Mouse (Mus musculus) heart, embryonic 11.5 days (tissue): ENCODE data around the gene Isca2. TPM values are rescaled to one million over a fixed set of nuclear protein-coding genes. Genes with fewer than 3 reads are reported as not detected.
A peak's percentile ranks its signal among the peaks of the same experiment; 100 is the strongest.

Experiments
- ATAC-seq: fragments of 200-750 bp; cut with Nextera tagmentation; replicated peaks from 2 replicates; pipeline ENCODE4 v1.8.0; 2017; ENCODE audit warnings: moderate library complexity; ENCODE audit not compliant: insufficient number of reproducible peaks, low FRiP score, low TSS enrichment
- H3K27ac ChIP-seq: fragments of 300-500 bp; sonication (generic); 2 replicates; pipeline ENCODE4 v1.5.1; 2014; ENCODE audit warnings: mild to moderate bottlenecking, low read depth, low read length
- H3K27me3 ChIP-seq: fragments of 300-500 bp; sonication (generic); 2 replicates; pipeline ENCODE4 v1.6.1; 2014; ENCODE audit warnings: mild to moderate bottlenecking, low read length, mixed read lengths; ENCODE audit not compliant: control insufficient read depth, insufficient read depth
- H3K36me3 ChIP-seq: fragments of 300-500 bp; sonication (generic); 2 replicates; pipeline ENCODE4 v1.6.1; 2014; ENCODE audit warnings: mild to moderate bottlenecking, low read length, moderate library complexity, mixed read lengths; ENCODE audit not compliant: control insufficient read depth, insufficient read depth
- H3K4me1 ChIP-seq: fragments of 300-500 bp; sonication (generic); 2 replicates; pipeline ENCODE4 v1.6.1; 2014; ENCODE audit warnings: low read length; ENCODE audit not compliant: control insufficient read depth, insufficient read depth
- H3K4me2 ChIP-seq: fragments of 300-500 bp; sonication (generic); 2 replicates; pipeline ENCODE4 v1.6.1; 2014; ENCODE audit warnings: mild to moderate bottlenecking, moderate library complexity
- H3K4me3 ChIP-seq: fragments of 300-500 bp; sonication (generic); 2 replicates; pipeline ENCODE4 v1.5.1; 2014; ENCODE audit warnings: low read depth, low read length
- H3K9ac ChIP-seq: fragments of 300-500 bp; sonication (generic); 2 replicates; pipeline ENCODE4 v1.6.1; 2014; ENCODE audit warnings: mild to moderate bottlenecking, low read depth, low read length, moderate library complexity
- H3K9me3 ChIP-seq: fragments of 300-500 bp; sonication (generic); replicated peaks from 2 replicates; pipeline ENCODE4 v1.6.1; 2016; ENCODE audit warnings: low read length; ENCODE audit not compliant: control insufficient read depth
- WGBS: fragments of 180-500 bp; shearing (Covaris S2); extraction: QIAGEN DNeasy Blood & Tissue Kit; methylation state at CpG from one replicate; pipeline ENCODE4 v1.1.7; 2014; ENCODE audit not compliant: insufficient replicate concordance; 5-methylcytosine and 5-hydroxymethylcytosine counted together
- polyA plus RNA-seq: library from polyadenylated mRNA; unstranded; fragments of >200 nt; fragmentation: Nextera tagmentation; extraction: Ambion mirVana; gene quantifications from 2 replicates; pipeline ENCODE4 v1.2.1, GENCODE M21; 2014

Gene Isca2
- polyA plus RNA-seq, 1 experiment from 2014 or later, result 133 TPM

DNA sequence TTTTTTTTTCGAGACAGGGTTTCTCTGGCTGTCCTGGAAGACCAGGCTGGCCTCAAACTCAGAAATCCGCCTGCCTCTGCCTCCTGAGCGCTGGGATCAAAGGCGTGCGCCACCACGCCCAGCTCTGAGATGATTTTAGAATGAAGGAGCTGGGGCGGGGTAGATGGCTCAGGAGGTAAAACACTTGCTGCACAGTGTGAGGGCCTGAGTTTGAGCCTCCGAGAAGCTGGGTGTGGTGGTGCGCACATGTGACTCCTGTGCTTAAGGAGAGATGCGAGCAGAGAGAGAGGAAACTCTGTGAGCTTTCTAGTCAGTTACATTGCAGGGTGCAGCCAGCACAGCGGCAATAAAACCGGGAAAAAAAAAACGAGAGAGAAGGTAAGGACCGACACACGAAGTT lies 7.5 kb upstream of the Isca2 start:
- Histone ChIP-seq H3K9me3 (no peaks in the 10 kb centered on the region), H3K4me2 (no peak overlapping the region), H3K27me3 (no peaks in the 10 kb centered on the region), H3K4me1 (peaks cover 3% of the 10 kb centered on the region; the same call in 1 of the 2 replicates), H3K4me3 (no peak overlapping the region), H3K27ac (no peak overlapping the region), H3K9ac (no peak overlapping the region), H3K36me3 (peaks cover 13% of the 10 kb centered on the region)
- no peak for ATAC-seq
- WGBS, result 90% methylated on average over 15 of the region's 15 CpGs

GRCm38 (mm10) chr12:84766113-84766735 lies 6.8 kb upstream of the Isca2 start:
- ATAC-seq, result 0 out of 2 replicates have a peak, but pooled peaks have one; percentile 45

GRCm38 (mm10) chr12:84767510-84767909 lies 5.5 kb upstream of the Isca2 start:
- H3K36me3 ChIP-seq, result peaks cover 13% of the 10 kb centered on the region
- H3K27ac ChIP-seq, result no peak overlapping the region
- ATAC-seq, result no peak
- no peak overlapping the region for H3K4me3 ChIP-seq
- no peak overlapping the region for H3K9ac ChIP-seq
- H3K27me3 ChIP-seq, result no peaks in the 10 kb centered on the region
- H3K9me3 ChIP-seq, result no peaks in the 10 kb centered on the region
- 84% methylated on average over 6 of the region's 6 CpGs for WGBS
- no peak overlapping the region for H3K4me2 ChIP-seq
- H3K4me1 ChIP-seq, result peaks cover 6% of the 10 kb centered on the region

More at GRCm38 (mm10) chr12:84766113-84766735, 6.8 kb upstream of the Isca2 start:
- no peaks in the 10 kb centered on the region for H3K9me3 ChIP-seq
- H3K9ac ChIP-seq, result no peak overlapping the region
- peaks cover 13% of the 10 kb centered on the region for H3K36me3 ChIP-seq
- H3K4me3 ChIP-seq, result no peak overlapping the region
- WGBS, result 61% methylated on average over 5 of the region's 5 CpGs
- no peaks in the 10 kb centered on the region for H3K27me3 ChIP-seq
- no peak overlapping the region for H3K4me2 ChIP-seq
- H3K27ac ChIP-seq, result no peak overlapping the region
- peaks cover 1% of the 10 kb centered on the region; the same call in 1 of the 2 replicates for H3K4me1 ChIP-seq

- H3K27me3 ChIP-seq, result no peaks in the 10 kb centered on the region
- 0 out of 2 replicates have a peak, but pooled peaks cover 2% of the 10 kb centered on the region for H3K36me3 ChIP-seq
- WGBS, result 89% methylated on average over 7 of the region's 7 CpGs
- no peak overlapping the region for H3K4me2 ChIP-seq
- no peak overlapping the region for H3K4me3 ChIP-seq
- no peak for ATAC-seq
- peaks cover 11% of the 10 kb centered on the region for H3K4me1 ChIP-seq
- H3K9me3 ChIP-seq, result no peaks in the 10 kb centered on the region
- H3K9ac ChIP-seq, result no peak overlapping the region
- no peak overlapping the region for H3K27ac ChIP-seq
Observed at GRCm38 (mm10) chr12:84769624-84770023, 3.4 kb upstream of the Isca2 start.

- H3K36me3 ChIP-seq, result no peaks in the 10 kb centered on the region
- 4% methylated on average over 10 of the region's 10 CpGs for WGBS
- H3K9ac ChIP-seq, result peak overlapping the region; percentile 76
Observed at GRCm38 (mm10) chr12:84771981-84772520, 1.0 kb upstream of the Isca2 start.

GRCm38 (mm10) chr12:84773476-84773875 lies 425 bp downstream of the Isca2 start:
- H3K9ac ChIP-seq, result peak overlapping the region; percentile 87
- H3K4me2 ChIP-seq, result peak overlapping the region; percentile 75
- WGBS, result 1% methylated on average over 20 of the region's 20 CpGs
- no peak for ATAC-seq
- peak overlapping the region; percentile 71 for H3K4me3 ChIP-seq
- peaks cover 11% of the 10 kb centered on the region for H3K4me1 ChIP-seq
- H3K27me3 ChIP-seq, result no peaks in the 10 kb centered on the region
- H3K36me3 ChIP-seq, result no peaks in the 10 kb centered on the region
- peak overlapping the region; percentile 82 for H3K27ac ChIP-seq
- no peaks in the 10 kb centered on the region for H3K9me3 ChIP-seq

More at GRCm38 (mm10) chr12:84771981-84772520, 1.0 kb upstream of the Isca2 start:
- Histone ChIP-seq H3K4me2 (peak overlapping the region; percentile 76), H3K27ac (peak overlapping the region; percentile 82), H3K4me1 (peaks cover 11% of the 10 kb centered on the region), H3K9me3 (no peaks in the 10 kb centered on the region), H3K27me3 (no peaks in the 10 kb centered on the region), H3K4me3 (peak overlapping the region; percentile 71)
- no peak for ATAC-seq

GRCm38 (mm10) chr12:84774376-84774775 lies 1.3 kb downstream of the Isca2 start:
- Histone ChIP-seq H3K4me3 (peak overlapping the region; percentile 71), H3K4me2 (peak overlapping the region; percentile 75), H3K9ac (no peak overlapping the region), H3K27ac (no peak overlapping the region), H3K36me3 (no peaks in the 10 kb centered on the region), H3K9me3 (no peaks in the 10 kb centered on the region), H3K27me3 (no peaks in the 10 kb centered on the region), H3K4me1 (peaks cover 11% of the 10 kb centered on the region)
- ATAC-seq, result no peak
- WGBS, result 73% methylated on average over 6 of the region's 6 CpGs

- no peak overlapping the region for H3K4me2 ChIP-seq
- no peaks in the 10 kb centered on the region for H3K9me3 ChIP-seq
- no peak for ATAC-seq
- peaks cover 11% of the 10 kb centered on the region for H3K4me1 ChIP-seq
- H3K36me3 ChIP-seq, result no peaks in the 10 kb centered on the region
- H3K27ac ChIP-seq, result no peak overlapping the region
- no peak overlapping the region for H3K4me3 ChIP-seq
- no peak overlapping the region for H3K9ac ChIP-seq
- H3K27me3 ChIP-seq, result no peaks in the 10 kb centered on the region
Observed at GRCm38 (mm10) chr12:84776229-84776628, 3.2 kb downstream of the Isca2 start.
